Mouse (Mus musculus) CH12.LX (cell line): ENCODE results near the gene Hlcs. TPM values are rescaled to one million over a fixed set of nuclear protein-coding genes. Genes with fewer than 3 reads are reported as not detected.

Experiments
- DNase-seq: peaks from one replicate; pipeline ENCODE4 v3.0.0-alpha.2; 2013; ENCODE audit errors: extremely low read depth
- H3K27ac ChIP-seq: 2 replicates; pipeline ENCODE4 v1.5.1; 2012; ENCODE audit warnings: low read depth, mild to moderate bottlenecking, control low read depth, moderate library complexity; ENCODE audit not compliant: insufficient read depth
- H3K27me3 ChIP-seq: replicated peaks from 2 replicates; pipeline ENCODE3; 2012; ENCODE audit warnings: inconsistent platforms
- H3K36me3 ChIP-seq, 2 experiments: replicated peaks in 1 of 2; 2 replicates each; pipeline versions ENCODE3 to v1.6.1; 2012; ENCODE audit warnings: inconsistent platforms in 1 of 2, low read length in 1 of 2, mild to moderate bottlenecking in 1 of 2, mixed read lengths in 1 of 2, moderate library complexity in 1 of 2; ENCODE audit not compliant: control insufficient read depth in 1 of 2, insufficient read depth in 1 of 2
- H3K4me1 ChIP-seq, 2 experiments: 2 replicates each; pipeline ENCODE4 v1.6.1; 2012; ENCODE audit warnings: inconsistent platforms in 1 of 2, moderate library complexity in 1 of 2; ENCODE audit not compliant: insufficient read depth in 2 of 2, control insufficient read depth in 1 of 2
- H3K4me2 ChIP-seq: 2 replicates; pipeline ENCODE4 v1.6.1; 2012; ENCODE audit warnings: low read depth, mild to moderate bottlenecking, control low read depth; ENCODE audit not compliant: poor library complexity, insufficient read depth, severe bottlenecking
- H3K4me3 ChIP-seq, 3 experiments: fragments of 150-350 bp in 1 of 3; sonication (generic) in 1 of 3; replicated peaks in 1 of 3; 2 replicates each; pipeline versions ENCODE3 to v1.5.1; 2011 to 2012; ENCODE audit warnings: low read depth in 2 of 3, low read length in 2 of 3, mild to moderate bottlenecking in 2 of 3, moderate library complexity in 2 of 3, control low read depth in 1 of 3, improper control_type of control experiment in 1 of 3, inconsistent platforms in 1 of 3, mixed read lengths in 1 of 3; ENCODE audit not compliant: poor library complexity in 1 of 3
- H3K79me2 ChIP-seq: replicated peaks from 2 replicates; pipeline ENCODE4 v1.6.1; 2012; ENCODE audit warnings: mild to moderate bottlenecking, moderate library complexity; ENCODE audit not compliant: control insufficient read depth, poor library complexity, insufficient read depth, severe bottlenecking; ENCODE audit errors: extremely low read depth
- H3K9ac ChIP-seq: 2 replicates; pipeline ENCODE4 v1.6.1; 2012; ENCODE audit warnings: low read depth, mild to moderate bottlenecking, control low read depth, moderate library complexity; ENCODE audit not compliant: insufficient read depth
- H3K9me3 ChIP-seq: replicated peaks from 2 replicates; pipeline ENCODE3; 2012; ENCODE audit warnings: low read length, inconsistent platforms, mixed read lengths
- BHLHE40 ChIP-seq: IDR thresholded peaks from 2 replicates; pipeline ENCODE4 v1.6.1; 2011; ENCODE audit warnings: mild to moderate bottlenecking, low read depth, low read length, improper control_type of control experiment
- CHD1 ChIP-seq: IDR thresholded peaks from 2 replicates; pipeline ENCODE4 v1.6.1; 2012; ENCODE audit warnings: low read depth, low read length, improper control_type of control experiment, inconsistent platforms
- ELF1 ChIP-seq: IDR thresholded peaks from 2 replicates; pipeline ENCODE4 v1.6.1; 2014; ENCODE audit warnings: low read depth, mild to moderate bottlenecking, inconsistent platforms, low read length, improper control_type of control experiment
- EP300 ChIP-seq: IDR thresholded peaks from 2 replicates; pipeline ENCODE4 v1.6.1; 2011; ENCODE audit warnings: low read length, improper control_type of control experiment
- ETS1 ChIP-seq: conservative IDR thresholded peaks from 2 replicates; pipeline ENCODE4 v1.6.1; 2012; ENCODE audit warnings: low read depth, mild to moderate bottlenecking, inconsistent platforms, low read length, improper control_type of control experiment, moderate library complexity
- GABPA ChIP-seq: IDR thresholded peaks from 2 replicates; pipeline ENCODE4 v1.6.1; 2012; ENCODE audit warnings: low read depth, low read length, improper control_type of control experiment, inconsistent platforms; ENCODE audit not compliant: insufficient replicate concordance
- HCFC1 ChIP-seq: IDR thresholded peaks from 2 replicates; pipeline ENCODE4 v1.6.1; 2012; ENCODE audit warnings: low read depth, mild to moderate bottlenecking, inconsistent platforms, low read length, improper control_type of control experiment
- JUN ChIP-seq: IDR thresholded peaks from 2 replicates; pipeline ENCODE4 v1.6.1; 2011; ENCODE audit warnings: low read depth, mild to moderate bottlenecking, low read length, improper control_type of control experiment, moderate library complexity; ENCODE audit not compliant: insufficient read depth
- KAT2A ChIP-seq: IDR thresholded peaks from 2 replicates; pipeline ENCODE4 v1.6.1; 2012; ENCODE audit warnings: low read length, improper control_type of control experiment, inconsistent platforms; ENCODE audit not compliant: insufficient replicate concordance
- MAX ChIP-seq: IDR thresholded peaks from 2 replicates; pipeline ENCODE4 v1.6.1; 2011; ENCODE audit warnings: low read length, improper control_type of control experiment
- MAZ ChIP-seq: IDR thresholded peaks from 2 replicates; pipeline ENCODE4 v1.6.1; 2012; ENCODE audit warnings: low read depth, mild to moderate bottlenecking, inconsistent platforms, low read length, improper control_type of control experiment, moderate library complexity
- MEF2A ChIP-seq: IDR thresholded peaks from 2 replicates; pipeline ENCODE4 v1.6.1; 2014; ENCODE audit warnings: low read depth, mild to moderate bottlenecking, inconsistent platforms, low read length, improper control_type of control experiment, borderline replicate concordance
- MXI1 ChIP-seq: IDR thresholded peaks from 2 replicates; pipeline ENCODE4 v1.6.1; 2011; ENCODE audit warnings: mild to moderate bottlenecking, low read depth, low read length, improper control_type of control experiment
- MYC ChIP-seq: IDR thresholded peaks from 2 replicates; pipeline ENCODE4 v1.6.1; 2011; ENCODE audit warnings: low read depth, mild to moderate bottlenecking, improper control_type of control experiment, low read length
- NELFE ChIP-seq: IDR thresholded peaks from 2 replicates; pipeline ENCODE4 v1.6.1; 2011; ENCODE audit warnings: low read depth, low read length, improper control_type of control experiment
- NRF1 ChIP-seq: IDR thresholded peaks from 2 replicates; pipeline ENCODE4 v1.6.1; 2014; ENCODE audit warnings: low read depth, mild to moderate bottlenecking, inconsistent platforms, low read length, improper control_type of control experiment, moderate library complexity
- PAX5 ChIP-seq: IDR thresholded peaks from 2 replicates; pipeline ENCODE4 v1.6.1; 2012; ENCODE audit warnings: low read length, inconsistent platforms, mixed read lengths
- POLR2A ChIP-seq: IDR thresholded peaks from 2 replicates; pipeline ENCODE4 v1.6.1; 2011; ENCODE audit warnings: low read depth, mild to moderate bottlenecking, improper control_type of control experiment, low read length
- POLR2AphosphoS2 ChIP-seq: IDR thresholded peaks from 2 replicates; pipeline ENCODE4 v1.6.1; 2011; ENCODE audit warnings: low read depth, low read length, improper control_type of control experiment
- RAD21 ChIP-seq: IDR thresholded peaks from 2 replicates; pipeline ENCODE4 v1.6.1; 2011; ENCODE audit warnings: low read depth, mild to moderate bottlenecking, low read length, improper control_type of control experiment, moderate library complexity
- RCOR1 ChIP-seq: conservative IDR thresholded peaks from 2 replicates; pipeline ENCODE4 v1.6.1; 2012; ENCODE audit warnings: low read depth, mild to moderate bottlenecking, inconsistent platforms, low read length, improper control_type of control experiment
- SMC3 ChIP-seq: IDR thresholded peaks from 2 replicates; pipeline ENCODE4 v1.6.1; 2011; ENCODE audit warnings: low read depth, low read length, improper control_type of control experiment
- TBP ChIP-seq: conservative IDR thresholded peaks from 2 replicates; pipeline ENCODE4 v1.6.1; 2011; ENCODE audit warnings: low read depth, low read length, improper control_type of control experiment
- TCF12 ChIP-seq: IDR thresholded peaks from 2 replicates; pipeline ENCODE4 v1.6.1; 2014; ENCODE audit warnings: low read depth, mild to moderate bottlenecking, inconsistent platforms, low read length, improper control_type of control experiment
- USF1 ChIP-seq: IDR thresholded peaks from 2 replicates; pipeline ENCODE4 v1.6.1; 2014; ENCODE audit warnings: low read depth, mild to moderate bottlenecking, inconsistent platforms, low read length, improper control_type of control experiment
- ZC3H11A ChIP-seq: IDR thresholded peaks from 2 replicates; pipeline ENCODE4 v1.6.1; 2012; ENCODE audit warnings: low read depth, mild to moderate bottlenecking, inconsistent platforms, low read length, improper control_type of control experiment
- ZKSCAN1 ChIP-seq: IDR thresholded peaks from 2 replicates; pipeline ENCODE4 v1.6.1; 2012; ENCODE audit warnings: low read depth, inconsistent platforms, low read length, improper control_type of control experiment, borderline replicate concordance
- ZMIZ1 ChIP-seq: IDR thresholded peaks from 2 replicates; pipeline ENCODE4 v1.6.1; 2012; ENCODE audit warnings: low read depth, mild to moderate bottlenecking, inconsistent platforms, low read length, improper control_type of control experiment
- dilution Hi-C: fragments of 300-500 bp; cut with MboI; formaldehyde crosslinking; loops from 2 replicates; pipeline ENCODE4 v1.14.3; 2020; ENCODE audit warnings: low sequenced_read_pairs; ENCODE audit not compliant: extremely low pct_unique_long_range_greater_than_20kb, extremely low pct_ligation_motif_present
- in situ Hi-C: fragments of 300-500 bp; cut with MboI; formaldehyde crosslinking; loops from 3 replicates; pipeline ENCODE4 v1.14.3; 2019; ENCODE audit warnings: low sequenced_read_pairs, low pct_ligation_motif_present, low pct_unique_long_range_greater_than_20kb, mixed read lengths
- polyA plus RNA-seq: library from polyadenylated mRNA; unstranded; fragments of >175 nt; gene quantifications from 2 replicates; pipeline ENCODE4 v1.2.1, GENCODE M21; 2012; ENCODE audit warnings: low read depth; ENCODE audit not compliant: insufficient read length
- total RNA-seq, 2 experiments: library from RNA; depleted of rRNA; stranded (reverse); fragments of 300-350 nt in 1 of 2; fragments of >200 nt in 1 of 2; gene quantifications; 2 replicates each; pipeline ENCODE4 v1.2.3; 2012 to 2014

The Hlcs gene
- total and polyA plus RNA-seq, 3 experiments = 5.3 to 12.5 (median 9.4) TPM

DNA sequence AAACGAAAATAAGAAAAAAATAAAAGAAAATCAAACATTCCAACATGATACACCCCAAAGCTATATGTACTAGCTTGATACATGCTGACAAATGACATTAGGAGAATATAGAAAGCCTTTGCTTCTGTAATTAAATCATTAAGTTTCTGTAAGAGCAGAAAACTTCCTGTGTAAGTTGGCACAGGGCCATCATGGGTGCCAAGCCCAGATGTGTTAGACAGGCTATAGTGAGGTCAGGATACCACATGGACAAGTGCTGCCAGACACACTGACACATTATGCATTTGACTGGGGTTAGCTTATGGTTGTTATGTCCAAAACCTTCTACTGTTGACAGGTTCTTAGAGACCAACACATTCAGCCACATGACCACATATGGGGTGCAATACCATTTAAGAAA is 1.8 kb upstream of the Hlcs start:
- Histone ChIP-seq H3K36me3 (peaks cover 0 to 4% of the 10 kb centered on the region in 2 experiments), H3K9me3 (no peaks in the 10 kb centered on the region), H3K4me1 (peaks cover 5 to 32% of the 10 kb centered on the region in 2 experiments), H3K4me3 (no peak overlapping the region), H3K79me2 (no peaks in the 10 kb centered on the region), H3K27me3 (peaks cover 1% of the 10 kb centered on the region), H3K27ac (no peak overlapping the region), H3K9ac (no peak overlapping the region), H3K4me2 (no peak overlapping the region)
- in situ Hi-C loops (no loop called here), dilution Hi-C loops (no loop called here)
- no peak for TF ChIP-seq MYC
- TF ChIP-seq RAD21 = no peak
- TF ChIP-seq MEF2A = no peak
- no peak for TF ChIP-seq MAX
- TF ChIP-seq KAT2A = no peak
- TF ChIP-seq MAZ = no peak
- no peak for TF ChIP-seq ZC3H11A
- no peak for TF ChIP-seq USF1
- TF ChIP-seq RCOR1 = no peak
- TF ChIP-seq ETS1 = no peak
- no peak for TF ChIP-seq HCFC1
- no peak for TF ChIP-seq BHLHE40
- TF ChIP-seq GABPA = no peak
- TF ChIP-seq SMC3 = no peak
- TF ChIP-seq ZMIZ1 = no peak
- TF ChIP-seq JUN = no peak
- TF ChIP-seq CHD1 = no peak
- no peak for TF ChIP-seq PAX5
- TF ChIP-seq TCF12 = no peak
- no peak for DNase-seq

DNA sequence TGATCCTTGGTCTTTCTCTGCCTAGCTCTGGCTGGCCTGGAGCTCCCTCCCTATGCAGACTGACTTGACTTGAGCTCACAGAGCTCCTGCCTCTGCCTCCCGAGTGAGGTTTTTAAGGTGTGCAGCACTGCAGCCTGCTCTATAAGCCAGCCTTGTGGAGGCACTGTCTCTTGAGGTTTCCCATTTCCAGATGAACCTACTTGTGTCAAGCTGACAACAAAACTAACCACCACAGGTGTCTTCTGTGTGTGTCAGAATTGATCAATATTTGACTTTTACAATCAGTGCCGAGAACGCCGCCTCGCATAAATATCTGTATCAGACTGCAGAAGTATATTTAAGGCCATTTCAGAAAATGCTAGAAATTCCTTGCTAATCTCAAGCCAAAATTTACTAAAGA is 1.3 kb upstream of the Hlcs start:
- Histone ChIP-seq H3K9ac (no peak overlapping the region), H3K4me2 (no peak overlapping the region), H3K27me3 (peaks cover 1% of the 10 kb centered on the region), H3K9me3 (no peaks in the 10 kb centered on the region), H3K27ac (no peak overlapping the region), H3K4me1 (peaks cover 2 to 26% of the 10 kb centered on the region in 2 experiments; a peak in 3 of 4 replicates), H3K36me3 (peaks cover 0 to 4% of the 10 kb centered on the region in 2 experiments), H3K79me2 (no peaks in the 10 kb centered on the region), H3K4me3 (no peak overlapping the region)
- dilution Hi-C loops (no loop called here), in situ Hi-C loops (no loop called here)
- TF ChIP-seq ZC3H11A (no peak), MAX (no peak), TCF12 (no peak), SMC3 (no peak), POLR2AphosphoS2 (no peak), KAT2A (no peak), ELF1 (no peak), EP300 (no peak), MAZ (no peak), TBP (no peak), NELFE (no peak), POLR2A (no peak), NRF1 (no peak), USF1 (no peak), MXI1 (no peak), MEF2A (no peak), ZKSCAN1 (no peak), RCOR1 (no peak)
- no peak for DNase-seq
